Mouse (Mus musculus) liver, embryonic 13.5 days (tissue): ENCODE data around the gene Acbd6. TPM values are rescaled to one million over a fixed set of nuclear protein-coding genes. Genes with fewer than 3 reads are reported as not detected.

ENCODE experiments used
- ATAC-seq: fragments of 200-750 bp; cut with Nextera tagmentation; 2 replicates; pipeline ENCODE4 v1.8.0; 2017; ENCODE audit warnings: low read depth, mild to moderate bottlenecking, moderate number of reproducible peaks, moderate library complexity
- DNase-seq: peaks from one replicate; pipeline ENCODE4 v3.0.0; 2022
- H3K27ac ChIP-seq: fragments of 300-500 bp; sonication (generic); 2 replicates; pipeline ENCODE4 v1.5.1; 2015; ENCODE audit warnings: moderate library complexity, mild to moderate bottlenecking, inconsistent platforms
- H3K27me3 ChIP-seq: fragments of 300-500 bp; sonication (generic); 2 replicates; pipeline ENCODE4 v1.6.1; 2015; ENCODE audit warnings: mild to moderate bottlenecking, inconsistent platforms
- H3K36me3 ChIP-seq: fragments of 300-500 bp; sonication (generic); 2 replicates; pipeline ENCODE4 v1.6.1; 2015; ENCODE audit warnings: mild to moderate bottlenecking, inconsistent platforms
- H3K4me1 ChIP-seq: fragments of 300-500 bp; sonication (generic); replicated peaks from 2 replicates; pipeline ENCODE4 v1.6.1; 2015; ENCODE audit warnings: inconsistent platforms
- H3K4me2 ChIP-seq: fragments of 300-500 bp; sonication (generic); 2 replicates; pipeline ENCODE4 v1.6.1; 2015; ENCODE audit warnings: inconsistent platforms, mild to moderate bottlenecking, moderate library complexity
- H3K4me3 ChIP-seq: fragments of 300-500 bp; sonication (generic); replicated peaks from 2 replicates; pipeline ENCODE4 v1.5.1; 2015; ENCODE audit warnings: mild to moderate bottlenecking, inconsistent platforms
- H3K9ac ChIP-seq: fragments of 300-500 bp; sonication (generic); 2 replicates; pipeline ENCODE4 v1.6.1; 2015; ENCODE audit warnings: mild to moderate bottlenecking, inconsistent platforms
- H3K9me3 ChIP-seq: fragments of 300-500 bp; sonication (generic); replicated peaks from 2 replicates; pipeline ENCODE4 v1.6.1; 2016; ENCODE audit warnings: inconsistent platforms
- WGBS: fragments of 180-500 bp; shearing (Covaris S2); methylation state at CpG from one replicate; pipeline ENCODE4 v1.1.7; 2015; ENCODE audit not compliant: insufficient replicate concordance; 5-methylcytosine and 5-hydroxymethylcytosine counted together
- polyA plus RNA-seq: library from polyadenylated mRNA; unstranded; fragments of >200 nt; fragmentation: Nextera tagmentation; extraction: Ambion mirVana; gene quantifications from 2 replicates; pipeline ENCODE4 v1.2.1, GENCODE M21; 2015

The Acbd6 gene
- polyA plus RNA-seq, 1 experiment from 2014 or later, result 58.1 TPM

GRCm38 (mm10) chr1:155727830-155728229, 169.9 kb downstream of the Acbd6 start:
- Histone ChIP-seq H3K27ac (no peak overlapping the region), H3K4me2 (no peak overlapping the region), H3K36me3 (no peaks in the 10 kb centered on the region), H3K9me3 (no peaks in the 10 kb centered on the region), H3K27me3 (peaks cover 93% of the 10 kb centered on the region), H3K9ac (no peak overlapping the region), H3K4me3 (no peak overlapping the region), H3K4me1 (no peaks in the 10 kb centered on the region)
- no peak for DNase-seq
- no peak for ATAC-seq
- WGBS, result 27% methylated on average over 10 of the region's 10 CpGs

- H3K36me3 ChIP-seq, result no peaks in the 10 kb centered on the region
- no peaks in the 10 kb centered on the region for H3K9me3 ChIP-seq
- no peaks in the 10 kb centered on the region for H3K4me1 ChIP-seq
- 4% methylated on average over 23 of the region's 23 CpGs for WGBS
- ATAC-seq, result no peak
- no peak overlapping the region for H3K27ac ChIP-seq
- no peak overlapping the region for H3K4me2 ChIP-seq
- H3K9ac ChIP-seq, result no peak overlapping the region
- H3K27me3 ChIP-seq, result peaks cover 92% of the 10 kb centered on the region
- no peak for DNase-seq
- no peak overlapping the region for H3K4me3 ChIP-seq
Measured at GRCm38 (mm10) chr1:155729113-155729795, 171.3 kb downstream of the Acbd6 start.

GRCm38 (mm10) chr1:155731156-155731555, 173.2 kb downstream of the Acbd6 start:
- ATAC-seq (no peak), DNase-seq (no peak)
- Histone ChIP-seq H3K4me1 (no peaks in the 10 kb centered on the region), H3K4me2 (no peak overlapping the region), H3K27ac (no peak overlapping the region), H3K9ac (no peak overlapping the region), H3K36me3 (no peaks in the 10 kb centered on the region), H3K27me3 (peaks cover 96% of the 10 kb centered on the region), H3K4me3 (no peak overlapping the region), H3K9me3 (no peaks in the 10 kb centered on the region)
- 0% methylated on average over 2 of the region's 2 CpGs for WGBS

GRCm38 (mm10) chr1:155736096-155736825, 178.3 kb downstream of the Acbd6 start:
- Histone ChIP-seq H3K4me1 (peaks cover 12% of the 10 kb centered on the region; the same call in 1 of the 2 replicates), H3K9me3 (no peaks in the 10 kb centered on the region), H3K9ac (no peak overlapping the region), H3K4me2 (no peak overlapping the region), H3K27me3 (peaks cover 99% of the 10 kb centered on the region), H3K36me3 (no peaks in the 10 kb centered on the region), H3K27ac (no peak overlapping the region), H3K4me3 (no peak overlapping the region)
- ATAC-seq (no peak), DNase-seq (no peak)
- 1% methylated on average over 26 of the region's 26 CpGs for WGBS

DNA sequence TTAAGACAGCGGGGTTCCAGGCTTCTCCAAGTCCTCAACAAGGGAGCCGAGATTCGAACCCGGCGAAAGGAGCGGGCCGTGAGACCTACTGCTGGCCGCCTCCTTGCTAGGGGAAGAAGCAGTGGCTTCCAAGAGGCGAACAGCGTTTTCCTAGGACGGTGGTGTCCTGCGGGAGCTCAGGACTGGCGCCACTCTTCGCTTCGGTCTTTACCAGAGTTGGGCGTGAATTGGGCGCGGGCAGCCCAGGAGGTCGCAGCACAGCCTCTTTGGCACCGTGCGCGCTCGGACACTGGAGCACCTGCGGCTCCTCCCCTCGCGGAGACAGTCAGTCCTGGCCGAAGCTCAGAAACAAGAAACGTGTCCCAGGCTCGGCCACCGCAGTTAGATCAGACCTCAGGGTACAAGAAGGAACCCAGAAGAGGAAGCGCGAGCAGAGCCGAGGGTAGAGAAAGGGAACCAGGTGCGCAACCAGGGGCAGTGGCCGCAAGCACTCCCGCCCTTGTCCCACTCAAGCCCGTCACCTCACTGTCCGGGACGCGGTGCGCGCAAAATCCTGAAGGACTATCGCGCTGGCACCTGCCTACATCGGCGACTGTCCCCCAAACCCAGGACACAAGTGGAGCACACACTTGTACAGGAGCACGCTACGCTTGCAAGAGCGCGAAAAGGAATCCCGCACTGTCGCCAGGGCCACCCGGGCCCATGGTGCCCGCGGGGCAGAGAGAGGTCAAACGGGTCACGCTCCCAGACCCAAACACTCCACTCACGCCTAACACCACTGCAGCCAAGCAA, 179.3 kb downstream of the Acbd6 start:
- WGBS, result under 1% methylated on average over 58 of the region's 58 CpGs
- Histone ChIP-seq H3K4me1 (peaks cover 22% of the 10 kb centered on the region), H3K4me2 (0 out of 2 replicates have a peak overlapping the region, but pooled peaks have one; percentile 8), H3K27me3 (peaks cover 99% of the 10 kb centered on the region), H3K4me3 (peak overlapping the region; percentile 6; the same call in 1 of the 2 replicates), H3K9ac (no peak overlapping the region), H3K9me3 (no peaks in the 10 kb centered on the region), H3K27ac (no peak overlapping the region), H3K36me3 (no peaks in the 10 kb centered on the region)
- ATAC-seq, result no peak
- no peak for DNase-seq

DNA sequence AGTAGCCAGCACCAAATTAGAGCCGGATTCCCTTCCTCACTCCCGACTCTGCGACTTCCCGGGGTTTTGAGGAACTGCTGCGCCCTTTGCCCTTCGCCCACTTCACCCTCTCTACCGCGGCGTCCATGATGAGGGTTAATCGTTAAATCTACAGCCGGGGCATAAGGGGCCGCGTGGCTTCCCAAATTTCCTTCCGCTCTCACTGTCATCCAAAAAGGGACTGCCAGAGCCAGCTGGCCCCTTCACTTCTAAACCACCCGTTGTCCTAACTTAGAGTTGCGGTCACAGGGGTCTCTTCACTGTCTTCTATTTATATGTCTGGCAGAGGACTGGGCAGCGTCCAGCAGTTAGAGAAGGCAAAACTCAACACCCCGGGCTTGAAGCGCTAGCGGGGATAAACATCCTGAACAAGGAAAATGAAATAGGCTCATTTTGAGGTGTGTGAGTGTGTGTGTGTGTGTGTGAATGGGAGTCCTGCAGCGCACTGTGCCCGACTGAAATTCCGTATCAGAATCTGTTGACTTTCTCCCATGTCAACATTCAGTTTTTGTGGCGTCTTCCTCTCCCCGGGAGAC, 180.0 kb downstream of the Acbd6 start:
- peaks cover 29% of the 10 kb centered on the region for H3K4me1 ChIP-seq
- no peak overlapping the region for H3K4me2 ChIP-seq
- peaks cover 99% of the 10 kb centered on the region for H3K27me3 ChIP-seq
- DNase-seq (no peak), ATAC-seq (no peak)
- WGBS, result 2% methylated on average over 25 of the region's 25 CpGs
- H3K9ac ChIP-seq, result no peak overlapping the region
- no peaks in the 10 kb centered on the region for H3K9me3 ChIP-seq
- no peaks in the 10 kb centered on the region for H3K36me3 ChIP-seq
- H3K27ac ChIP-seq, result no peak overlapping the region
- peak overlapping the region; percentile 6; the same call in 1 of the 2 replicates for H3K4me3 ChIP-seq

Other genes starting within 250 kb of the Acbd6 start
- gene Xpr1, start 140.7 kb upstream of the Acbd6 start, polyA plus RNA-seq, result 4.3 and 4.5 TPM in 2 replicates
- gene Lhx4, start 193.6 kb downstream of the Acbd6 start, polyA plus RNA-seq, result 0.02 TPM in 1 of 2 replicates, not detected in the other